Mouse (Mus musculus) limb, embryonic 11.5 days (tissue): ENCODE results near the gene Tbc1d14. TPM values are rescaled to one million over a fixed set of nuclear protein-coding genes. Genes with fewer than 3 reads are reported as not detected.

Source experiments
- ATAC-seq: fragments of 200-750 bp; cut with Nextera tagmentation; 2 replicates; pipeline ENCODE4 v1.8.0; 2017; ENCODE audit warnings: low read depth; ENCODE audit not compliant: insufficient number of reproducible peaks, low FRiP score, low TSS enrichment
- DNase-seq: peaks from one replicate; pipeline ENCODE4 v3.0.0-alpha.2; 2015; ENCODE audit warnings: low spot score
- H3K27ac ChIP-seq: fragments of 300-500 bp; sonication (generic); replicated peaks from 2 replicates; pipeline ENCODE4 v1.5.1; 2014; ENCODE audit warnings: low read depth, mild to moderate bottlenecking, low read length
- H3K27me3 ChIP-seq: fragments of 300-500 bp; sonication (generic); 2 replicates; pipeline ENCODE4 v1.6.1; 2014; ENCODE audit warnings: mild to moderate bottlenecking, low read length, mixed read lengths; ENCODE audit not compliant: control insufficient read depth, insufficient read depth
- H3K36me3 ChIP-seq: fragments of 300-500 bp; sonication (generic); 2 replicates; pipeline ENCODE4 v1.6.1; 2014; ENCODE audit warnings: mild to moderate bottlenecking, low read length, moderate library complexity, mixed read lengths; ENCODE audit not compliant: control insufficient read depth, insufficient read depth
- H3K4me1 ChIP-seq: fragments of 300-500 bp; sonication (generic); 2 replicates; pipeline ENCODE4 v1.6.1; 2014; ENCODE audit warnings: low read length, mixed read lengths; ENCODE audit not compliant: control insufficient read depth, insufficient read depth
- H3K4me2 ChIP-seq: fragments of 300-500 bp; sonication (generic); 2 replicates; pipeline ENCODE4 v1.6.1; 2014; ENCODE audit warnings: low read depth, mild to moderate bottlenecking, moderate library complexity; ENCODE audit not compliant: severe bottlenecking
- H3K4me3 ChIP-seq: fragments of 300-500 bp; sonication (generic); 2 replicates; pipeline ENCODE4 v1.5.1; 2014; ENCODE audit warnings: low read depth, low read length
- H3K9ac ChIP-seq: fragments of 300-500 bp; sonication (generic); 2 replicates; pipeline ENCODE4 v1.6.1; 2014; ENCODE audit warnings: mild to moderate bottlenecking, low read length
- H3K9me3 ChIP-seq: fragments of 300-500 bp; sonication (generic); 2 replicates; pipeline ENCODE4 v1.6.1; 2016; ENCODE audit warnings: low read length; ENCODE audit not compliant: control insufficient read depth
- WGBS: fragments of 180-500 bp; shearing (Covaris S2); extraction: QIAGEN DNeasy Blood & Tissue Kit; methylation state at CpG from one replicate; pipeline ENCODE4 v1.1.7; 2014; 5-methylcytosine and 5-hydroxymethylcytosine counted together
- polyA plus RNA-seq: library from polyadenylated mRNA; unstranded; fragments of >200 nt; fragmentation: Nextera tagmentation; extraction: Ambion mirVana; gene quantifications from 2 replicates; pipeline ENCODE4 v1.2.1, GENCODE M21; 2014

Tbc1d14 gene
- polyA plus RNA-seq, 1 experiment from 2014 or later = 37.7 TPM

GRCm38 (mm10) chr5:36483203-36484101 lies 109.6 kb downstream of the Tbc1d14 start:
- H3K4me3 ChIP-seq = peak overlapping the region; percentile 91
- WGBS = 2% methylated on average over 58 of the region's 58 CpGs
- H3K4me2 ChIP-seq = peak overlapping the region; percentile 88
- H3K27me3 ChIP-seq = peaks cover 8% of the 10 kb centered on the region; the same call in 1 of the 2 replicates
- H3K9me3 ChIP-seq = no peaks in the 10 kb centered on the region
- H3K36me3 ChIP-seq = no peaks in the 10 kb centered on the region
- ATAC-seq (peak; percentile 33; the same call in 1 of the 2 replicates), DNase-seq (peak; percentile 69)
- no peak overlapping the region for H3K27ac ChIP-seq
- H3K4me1 ChIP-seq = peaks cover 6% of the 10 kb centered on the region
- H3K9ac ChIP-seq = peak overlapping the region; percentile 84

GRCm38 (mm10) chr5:36481114-36481513 lies 112.0 kb downstream of the Tbc1d14 start:
- no peak overlapping the region for H3K27ac ChIP-seq
- H3K4me3 ChIP-seq = no peak overlapping the region
- peaks cover 8% of the 10 kb centered on the region; the same call in 1 of the 2 replicates for H3K27me3 ChIP-seq
- WGBS = 68% methylated on average over 1 of the region's 1 CpGs
- H3K9me3 ChIP-seq = no peaks in the 10 kb centered on the region
- H3K9ac ChIP-seq = no peak overlapping the region
- no peak for ATAC-seq
- H3K36me3 ChIP-seq = no peaks in the 10 kb centered on the region
- H3K4me1 ChIP-seq = peaks cover 6% of the 10 kb centered on the region
- H3K4me2 ChIP-seq = no peak overlapping the region
- DNase-seq = no peak

- Histone ChIP-seq H3K27ac (no peak overlapping the region), H3K9me3 (no peaks in the 10 kb centered on the region), H3K27me3 (0 out of 2 replicates have a peak, but pooled peaks cover 3% of the 10 kb centered on the region), H3K4me2 (no peak overlapping the region), H3K4me1 (peaks cover 6% of the 10 kb centered on the region), H3K9ac (no peak overlapping the region), H3K36me3 (no peaks in the 10 kb centered on the region), H3K4me3 (no peak overlapping the region)
- WGBS = 92% methylated on average over 4 of the region's 4 CpGs
- DNase-seq (no peak), ATAC-seq (no peak)
These were observed 112.7 kb downstream of the Tbc1d14 start for GRCm38 (mm10) chr5:36480398-36480797.

- Histone ChIP-seq H3K4me3 (no peak overlapping the region), H3K27me3 (no peaks in the 10 kb centered on the region), H3K9ac (no peak overlapping the region; the same call in 1 of the 2 replicates), H3K27ac (no peak overlapping the region), H3K4me2 (no peak overlapping the region), H3K36me3 (no peaks in the 10 kb centered on the region), H3K4me1 (peaks cover 4% of the 10 kb centered on the region), H3K9me3 (no peaks in the 10 kb centered on the region)
- ATAC-seq = no peak
- 89% methylated on average over 2 of the region's 2 CpGs for WGBS
- DNase-seq = no peak
These were observed 113.3 kb downstream of the Tbc1d14 start for GRCm38 (mm10) chr5:36479735-36480134.

GRCm38 (mm10) chr5:36478540-36479420 lies 114.3 kb downstream of the Tbc1d14 start:
- no peak overlapping the region for H3K27ac ChIP-seq
- ATAC-seq (no peak), DNase-seq (no peak)
- H3K9me3 ChIP-seq = no peaks in the 10 kb centered on the region
- no peak overlapping the region for H3K9ac ChIP-seq
- H3K4me3 ChIP-seq = no peak overlapping the region
- no peaks in the 10 kb centered on the region for H3K27me3 ChIP-seq
- no peak overlapping the region for H3K4me2 ChIP-seq
- WGBS = 85% methylated on average over 6 of the region's 6 CpGs
- H3K36me3 ChIP-seq = no peaks in the 10 kb centered on the region
- peaks cover 3% of the 10 kb centered on the region; the same call in 1 of the 2 replicates for H3K4me1 ChIP-seq

- DNase-seq (no peak), ATAC-seq (no peak)
- H3K9ac ChIP-seq = no peak overlapping the region
- no peak overlapping the region for H3K4me2 ChIP-seq
- no peaks in the 10 kb centered on the region for H3K9me3 ChIP-seq
- H3K27ac ChIP-seq = no peak overlapping the region
- no peaks in the 10 kb centered on the region for H3K4me1 ChIP-seq
- peaks cover 8% of the 10 kb centered on the region; the same call in 1 of the 2 replicates for H3K36me3 ChIP-seq
- no peak overlapping the region for H3K4me3 ChIP-seq
- WGBS = 91% methylated on average over 3 of the region's 3 CpGs
- H3K27me3 ChIP-seq = no peaks in the 10 kb centered on the region
These were observed 115.6 kb downstream of the Tbc1d14 start for GRCm38 (mm10) chr5:36477486-36477885.

- Histone ChIP-seq H3K4me2 (no peak overlapping the region), H3K9ac (no peak overlapping the region), H3K36me3 (peaks cover 22% of the 10 kb centered on the region), H3K4me3 (no peak overlapping the region), H3K27me3 (no peaks in the 10 kb centered on the region), H3K27ac (no peak overlapping the region), H3K9me3 (no peaks in the 10 kb centered on the region), H3K4me1 (no peaks in the 10 kb centered on the region)
- no peak for ATAC-seq
- 90% methylated on average over 5 of the region's 5 CpGs for WGBS
- peak; percentile 81 for DNase-seq
These were observed 118.8 kb downstream of the Tbc1d14 start for GRCm38 (mm10) chr5:36474283-36474682.
